Mouse (Mus musculus): Measurements from ENCODE around the gene Ddx43.

Ddx43 gene

GRCm38 (mm10) chr9:78372827-78373504 lies 22.6 kb upstream of the Ddx43 start:
- no peak for DNase-seq (ENCODE audit: low spot score)

- no peak for DNase-seq (ENCODE audit: low spot score)
Measured at GRCm38 (mm10) chr9:78374397-78374796, 21.2 kb upstream of the Ddx43 start.

- no peak for DNase-seq (ENCODE audit: low spot score)
Measured at GRCm38 (mm10) chr9:78374885-78375389, 20.6 kb upstream of the Ddx43 start.

GRCm38 (mm10) chr9:78375486-78375885 lies 20.1 kb upstream of the Ddx43 start:
- no peak for DNase-seq (ENCODE audit: low spot score)

GRCm38 (mm10) chr9:78377546-78377945 lies 18.0 kb upstream of the Ddx43 start:
- no peak for DNase-seq (ENCODE audit: low spot score)

GRCm38 (mm10) chr9:78378113-78378785 lies 17.3 kb upstream of the Ddx43 start, which contains the start of gene Ooep:
Gene Ooep, minus strand, starts transcription at chr9:78378725.
- DNase-seq (ENCODE audit: low spot score), result peak; percentile 63

- DNase-seq (ENCODE audit: low spot score), result peak; percentile 48
Measured at GRCm38 (mm10) chr9:78385893-78386292, 9.7 kb upstream of the Ddx43 start.

- DNase-seq (ENCODE audit: low spot score), result no peak
Measured at GRCm38 (mm10) chr9:78386947-78387346, 8.6 kb upstream of the Ddx43 start.

- no peak for DNase-seq (ENCODE audit: low spot score)
Measured at GRCm38 (mm10) chr9:78389981-78390380, 5.6 kb upstream of the Ddx43 start.

- no peak for DNase-seq (ENCODE audit: low spot score)
Measured at GRCm38 (mm10) chr9:78393741-78394140, 1.8 kb upstream of the Ddx43 start.

GRCm38 (mm10) chr9:78394602-78395001 lies 975 bp upstream of the Ddx43 start:
- DNase-seq (ENCODE audit: low spot score), result no peak

- DNase-seq (ENCODE audit: low spot score), result no peak
Measured at GRCm38 (mm10) chr9:78395244-78395629, 340 bp upstream of the Ddx43 start.

- DNase-seq (ENCODE audit: low spot score), result no peak
Measured at GRCm38 (mm10) chr9:78396517-78396916, 940 bp downstream of the Ddx43 start.

- DNase-seq (ENCODE audit: low spot score), result no peak
Measured at GRCm38 (mm10) chr9:78400570-78400969, 5.0 kb downstream of the Ddx43 start.

GRCm38 (mm10) chr9:78401596-78401995 lies 6.0 kb downstream of the Ddx43 start:
- DNase-seq (ENCODE audit: low spot score), result no peak

GRCm38 (mm10) chr9:78427362-78427781 lies 31.8 kb downstream of the Ddx43 start:
- no peak for DNase-seq (ENCODE audit: low spot score)

- DNase-seq (ENCODE audit: low spot score), result no peak
Measured at GRCm38 (mm10) chr9:78428185-78428584, 32.6 kb downstream of the Ddx43 start.

- no peak for DNase-seq (ENCODE audit: low spot score)
Measured at GRCm38 (mm10) chr9:78428870-78429432, 33.4 kb downstream of the Ddx43 start.

- DNase-seq (ENCODE audit: low spot score), result no peak
Measured at GRCm38 (mm10) chr9:78429551-78429950, 34.0 kb downstream of the Ddx43 start.

- DNase-seq (ENCODE audit: low spot score), result no peak
Measured at GRCm38 (mm10) chr9:78430486-78430885, 34.9 kb downstream of the Ddx43 start.

GRCm38 (mm10) chr9:78432471-78432870 lies 36.9 kb downstream of the Ddx43 start:
- no peak for DNase-seq (ENCODE audit: low spot score)

- no peak for DNase-seq (ENCODE audit: low spot score)
Measured at GRCm38 (mm10) chr9:78439426-78439825, 43.8 kb downstream of the Ddx43 start.

GRCm38 (mm10) chr9:78442237-78442578 lies 46.6 kb downstream of the Ddx43 start:
- DNase-seq (ENCODE audit: low spot score), result no peak
